Mouse (Mus musculus): ENCODE data around the gene Ppil2. TPM values are rescaled to one million over a fixed set of nuclear protein-coding genes. Genes with fewer than 3 reads are reported as not detected.

Gene Ppil2
- total RNA-seq (2014; rRNA removed) (100 and 104 TPM in 2 replicates), polyA plus RNA-seq (2015; fragmentation: Nextera tagmentation; extraction: Ambion mirVana) (99.3 and 111 TPM in 2 replicates)

GRCm38 (mm10) chr16:17110771-17111743, at the start of gene Ppil2:
Gene Ppil2 (minus strand): TSS chr16:17111257.
- H3K4me3 ChIP-seq (ENCODE audit: low read depth, low read length): peak within 1 kb of the TSS; percentile 80
- ATAC-seq (peak; percentile 91), DNase-seq (peak; percentile 84)
- H3K4me1 ChIP-seq (ENCODE audit: insufficient read depth): peaks cover 8% of the 10 kb centered on the region; the same call in 1 of the 2 replicates
- H3K9ac ChIP-seq: peak within 1 kb of the TSS; percentile 63
- H3K27ac ChIP-seq (ENCODE audit: low read depth, low read length): peak within 1 kb of the TSS; percentile 46; the same call in 1 of the 2 replicates
- H3K27me3 ChIP-seq (ENCODE audit: insufficient read depth, low read length): no peaks in the 10 kb centered on the region
- WGBS: 11% methylated on average over 38 of the region's 38 CpGs
- H3K9me3 ChIP-seq (ENCODE audit: low read length): no peaks in the 10 kb centered on the region
- no peak for TF ChIP-seq CTCF (IDR thresholded peaks at IDR 0.05; ENCODE audit: low read depth)
- H3K36me3 ChIP-seq (ENCODE audit: insufficient read depth): peaks cover 4% of the 10 kb centered on the region
- peak within 1 kb of the TSS; percentile 74 for H3K4me2 ChIP-seq (ENCODE audit: low read depth)

- no peaks in the 10 kb centered on the region for H3K9me3 ChIP-seq (ENCODE audit: low read length)
- 91% methylated on average over 2 of the region's 2 CpGs for WGBS
- H3K9ac ChIP-seq: no peak overlapping the region
- DNase-seq: no peak
- no peak overlapping the region for H3K4me2 ChIP-seq (ENCODE audit: low read depth)
- no peak for ATAC-seq
- H3K4me3 ChIP-seq (ENCODE audit: low read depth, low read length): no peak overlapping the region
- H3K4me1 ChIP-seq (ENCODE audit: insufficient read depth): no peaks in the 10 kb centered on the region
- no peak for TF ChIP-seq CTCF (IDR thresholded peaks at IDR 0.05; ENCODE audit: low read depth)
- peaks cover 56% of the 10 kb centered on the region for H3K36me3 ChIP-seq (ENCODE audit: insufficient read depth)
- H3K27me3 ChIP-seq (ENCODE audit: insufficient read depth, low read length): no peaks in the 10 kb centered on the region
- no peak overlapping the region for H3K27ac ChIP-seq (ENCODE audit: low read depth, low read length)
Observed at GRCm38 (mm10) chr16:17154346-17154745, 43.3 kb upstream of the Ppil2 start.

- H3K4me1 ChIP-seq (ENCODE audit: insufficient read depth): 0 out of 2 replicates have a peak, but pooled peaks cover 7% of the 10 kb centered on the region
- no peaks in the 10 kb centered on the region for H3K27me3 ChIP-seq (ENCODE audit: insufficient read depth, low read length)
- H3K4me2 ChIP-seq (ENCODE audit: low read depth): no peak overlapping the region
- TF ChIP-seq CTCF (IDR thresholded peaks at IDR 0.05; ENCODE audit: low read depth): no peak
- no peak overlapping the region for H3K9ac ChIP-seq
- H3K36me3 ChIP-seq (ENCODE audit: insufficient read depth): peaks cover 40% of the 10 kb centered on the region
- ATAC-seq (no peak), DNase-seq (no peak)
- H3K9me3 ChIP-seq (ENCODE audit: low read length): no peaks in the 10 kb centered on the region
- no peak overlapping the region for H3K4me3 ChIP-seq (ENCODE audit: low read depth, low read length)
- WGBS: 96% methylated on average over 4 of the region's 4 CpGs
- H3K27ac ChIP-seq (ENCODE audit: low read depth, low read length): no peak overlapping the region
Observed at GRCm38 (mm10) chr16:17151874-17152273, 40.8 kb upstream of the Ppil2 start.

GRCm38 (mm10) chr16:17150520-17151258, 39.6 kb upstream of the Ppil2 start:
- no peaks in the 10 kb centered on the region for H3K9me3 ChIP-seq (ENCODE audit: low read length)
- H3K36me3 ChIP-seq (ENCODE audit: insufficient read depth): peaks cover 35% of the 10 kb centered on the region
- 0 out of 2 replicates have a peak, but pooled peaks cover 7% of the 10 kb centered on the region for H3K4me1 ChIP-seq (ENCODE audit: insufficient read depth)
- DNase-seq (no peak), ATAC-seq (no peak)
- H3K27me3 ChIP-seq (ENCODE audit: insufficient read depth, low read length): no peaks in the 10 kb centered on the region
- TF ChIP-seq CTCF (IDR thresholded peaks at IDR 0.05; ENCODE audit: low read depth): no peak
- 90% methylated on average over 7 of the region's 7 CpGs for WGBS
- no peak overlapping the region for H3K4me3 ChIP-seq (ENCODE audit: low read depth, low read length)
- H3K9ac ChIP-seq: no peak overlapping the region
- no peak overlapping the region for H3K27ac ChIP-seq (ENCODE audit: low read depth, low read length)
- no peak overlapping the region for H3K4me2 ChIP-seq (ENCODE audit: low read depth)

GRCm38 (mm10) chr16:17148084-17148483, 37.0 kb upstream of the Ppil2 start:
- H3K4me3 ChIP-seq (ENCODE audit: low read depth, low read length): peak overlapping the region; percentile 65
- TF ChIP-seq CTCF (IDR thresholded peaks at IDR 0.05; ENCODE audit: low read depth): peak; percentile 60
- H3K36me3 ChIP-seq (ENCODE audit: insufficient read depth): peaks cover 17% of the 10 kb centered on the region; the same call in 1 of the 2 replicates
- peak overlapping the region; percentile 86 for H3K4me2 ChIP-seq (ENCODE audit: low read depth)
- peak overlapping the region; percentile 77; the same call in 1 of the 2 replicates for H3K27ac ChIP-seq (ENCODE audit: low read depth, low read length)
- peak overlapping the region; percentile 73 for H3K9ac ChIP-seq
- no peak for ATAC-seq
- 6% methylated on average over 16 of the region's 16 CpGs for WGBS
- DNase-seq: peak; percentile 43
- 0 out of 2 replicates have a peak, but pooled peaks cover 7% of the 10 kb centered on the region for H3K4me1 ChIP-seq (ENCODE audit: insufficient read depth)
- H3K27me3 ChIP-seq (ENCODE audit: insufficient read depth, low read length): no peaks in the 10 kb centered on the region
- no peaks in the 10 kb centered on the region for H3K9me3 ChIP-seq (ENCODE audit: low read length)

GRCm38 (mm10) chr16:17147391-17147929, 36.4 kb upstream of the Ppil2 start:
- no peaks in the 10 kb centered on the region for H3K9me3 ChIP-seq (ENCODE audit: low read length)
- no peak for TF ChIP-seq CTCF (IDR thresholded peaks at IDR 0.05; ENCODE audit: low read depth)
- peaks cover 11% of the 10 kb centered on the region; the same call in 1 of the 2 replicates for H3K36me3 ChIP-seq (ENCODE audit: insufficient read depth)
- H3K9ac ChIP-seq: peak overlapping the region; percentile 73
- peak overlapping the region; percentile 65 for H3K4me3 ChIP-seq (ENCODE audit: low read depth, low read length)
- ATAC-seq: peak; percentile 54
- H3K4me2 ChIP-seq (ENCODE audit: low read depth): peak overlapping the region; percentile 86
- no peaks in the 10 kb centered on the region for H3K27me3 ChIP-seq (ENCODE audit: insufficient read depth, low read length)
- peak overlapping the region; percentile 77 for H3K27ac ChIP-seq (ENCODE audit: low read depth, low read length)
- 0 out of 2 replicates have a peak, but pooled peaks cover 7% of the 10 kb centered on the region for H3K4me1 ChIP-seq (ENCODE audit: insufficient read depth)
- WGBS: 2% methylated on average over 40 of the region's 41 CpGs
- peak; percentile 68 for DNase-seq

Data from forebrain, postnatal 0 days (tissue).